Mouse (Mus musculus): ENCODE results near the gene Tdgf1. TPM values are rescaled to one million over a fixed set of nuclear protein-coding genes. Genes with fewer than 3 reads are reported as not detected.

Gene Tdgf1
- total RNA-seq, 2 experiments from 2014 or later = not detected

Other genes starting within 250 kb of the Tdgf1 start
- not detected in 2 replicates for gene Myl3, start 204.3 kb downstream of the Tdgf1 start, total RNA-seq (2014; fragmentation: Nextera tagmentation)
- gene Myl3, start 204.3 kb downstream of the Tdgf1 start, total RNA-seq (2017) = not detected in 2 replicates
- gene Pth1r, start 199.0 kb downstream of the Tdgf1 start, total RNA-seq (2014; fragmentation: Nextera tagmentation) = 1.2 TPM in 1 of 2 replicates, not detected in the other
- 0.10 and 2.5 TPM in 2 replicates for gene Pth1r, start 199.0 kb downstream of the Tdgf1 start, total RNA-seq (2017)
- gene Prss42, start 148.0 kb downstream of the Tdgf1 start, total RNA-seq (2014; fragmentation: Nextera tagmentation) = not detected in 2 replicates
- gene Prss42, start 148.0 kb downstream of the Tdgf1 start, total RNA-seq (2017) = not detected in 2 replicates
- not detected in 2 replicates for gene Prss44, start 132.2 kb downstream of the Tdgf1 start, total RNA-seq (2014; fragmentation: Nextera tagmentation)
- gene Prss44, start 132.2 kb downstream of the Tdgf1 start, total RNA-seq (2017) = not detected in 2 replicates
- gene Prss43, start 119.5 kb downstream of the Tdgf1 start, total RNA-seq (2014; fragmentation: Nextera tagmentation) = not detected in 2 replicates
- not detected in 2 replicates for gene Prss43, start 119.5 kb downstream of the Tdgf1 start, total RNA-seq (2017)
- gene Prss45, start 111.6 kb downstream of the Tdgf1 start, total RNA-seq (2014; fragmentation: Nextera tagmentation) = not detected in 2 replicates
- gene Prss45, start 111.6 kb downstream of the Tdgf1 start, total RNA-seq (2017) = not detected in 2 replicates
- gene Prss46, start 101.7 kb downstream of the Tdgf1 start, total RNA-seq (2014; fragmentation: Nextera tagmentation) = not detected in 2 replicates
- not detected in 2 replicates for gene Prss46, start 101.7 kb downstream of the Tdgf1 start, total RNA-seq (2017)
- gene Prss50, start 88.2 kb downstream of the Tdgf1 start, total RNA-seq (2014; fragmentation: Nextera tagmentation) = not detected in 2 replicates
- gene Prss50, start 88.2 kb downstream of the Tdgf1 start, total RNA-seq (2017) = not detected in 2 replicates
- gene Als2cl, start 66.3 kb downstream of the Tdgf1 start, total RNA-seq (2014; fragmentation: Nextera tagmentation) = 0.41 TPM in 1 of 2 replicates, not detected in the other
- 0.04 TPM in 1 of 2 replicates, not detected in the other for gene Als2cl, start 66.3 kb downstream of the Tdgf1 start, total RNA-seq (2017)
- gene Tmie, start 66.0 kb downstream of the Tdgf1 start, total RNA-seq (2014; fragmentation: Nextera tagmentation) = not detected in 2 replicates
- not detected in 2 replicates for gene Tmie, start 66.0 kb downstream of the Tdgf1 start, total RNA-seq (2017)
- gene Fam240a, start 29.3 kb downstream of the Tdgf1 start, total RNA-seq (2014; fragmentation: Nextera tagmentation) = not detected in 2 replicates
- not detected in 2 replicates for gene Fam240a, start 29.3 kb downstream of the Tdgf1 start, total RNA-seq (2017)
- gene Lrrc2, start 5.4 kb upstream of the Tdgf1 start, total RNA-seq (2014; fragmentation: Nextera tagmentation) = not detected in 2 replicates
- gene Lrrc2, start 5.4 kb upstream of the Tdgf1 start, total RNA-seq (2017) = 0.21 TPM in 1 of 2 replicates, not detected in the other
- gene Rtp3, start 44.4 kb upstream of the Tdgf1 start, total RNA-seq (2014; fragmentation: Nextera tagmentation) = not detected in 2 replicates
- gene Rtp3, start 44.4 kb upstream of the Tdgf1 start, total RNA-seq (2017) = not detected in 2 replicates
- 32.3 TPM in 1 of 2 replicates, not detected in the other for gene Ltf, start 73.1 kb upstream of the Tdgf1 start, total RNA-seq (2014; fragmentation: Nextera tagmentation)
- gene Ltf, start 73.1 kb upstream of the Tdgf1 start, total RNA-seq (2017) = 99.6 and 152 TPM in 2 replicates
- 3.7 TPM in 1 of 2 replicates, not detected in the other for gene Ccrl2, start 111.4 kb upstream of the Tdgf1 start, total RNA-seq (2014; fragmentation: Nextera tagmentation)
- gene Ccrl2, start 111.4 kb upstream of the Tdgf1 start, total RNA-seq (2017) = 6.5 and 8.8 TPM in 2 replicates
- 34.0 and 37.9 TPM in 2 replicates for gene Lrrfip2, start 171.4 kb upstream of the Tdgf1 start, total RNA-seq (2014; fragmentation: Nextera tagmentation)
- 75.1 and 86.0 TPM in 2 replicates for gene Lrrfip2, start 171.4 kb upstream of the Tdgf1 start, total RNA-seq (2017)

Data from granulocyte monocyte progenitor cell, adult 5-6 weeks (primary cell).